Mouse (Mus musculus) bone marrow, adult 2 months (tissue): ENCODE measurements around the gene Ifna2. TPM values are rescaled to one million over a fixed set of nuclear protein-coding genes. Genes with fewer than 3 reads are reported as not detected.

ENCODE experiments used
- H3K27ac ChIP-seq: fragments of 200-500 bp; 2 replicates; pipeline ENCODE4 v1.5.1; 2012; ENCODE audit warnings: low read depth, mild to moderate bottlenecking, control low read depth, inconsistent platforms, low read length; ENCODE audit not compliant: control insufficient read depth, poor library complexity, insufficient read depth
- H3K4me1 ChIP-seq: fragments of 200-500 bp; 2 replicates; pipeline ENCODE4 v1.6.1; 2011; ENCODE audit warnings: low read length; ENCODE audit not compliant: control insufficient read depth, insufficient read depth
- H3K4me3 ChIP-seq: fragments of 200-500 bp; replicated peaks from 2 replicates; pipeline ENCODE3; 2011; ENCODE audit warnings: mild to moderate bottlenecking, low read depth, low read length, control low read depth; ENCODE audit not compliant: control insufficient read depth
- CTCF ChIP-seq: fragments of 200-500 bp; IDR thresholded peaks from 2 replicates; pipeline ENCODE4 v1.5.1; 2011; ENCODE audit warnings: low read length, control low read depth; ENCODE audit not compliant: control insufficient read depth, insufficient read depth
- POLR2A ChIP-seq: fragments of 200-500 bp; IDR thresholded peaks from 2 replicates; pipeline ENCODE4 v1.6.1; 2011; ENCODE audit warnings: low read depth, mild to moderate bottlenecking, control low read depth, low read length, borderline replicate concordance; ENCODE audit not compliant: control insufficient read depth
- WGBS: fragments of 180-500 bp; shearing (Covaris S2); methylation state at CpG from one replicate; pipeline ENCODE4 v1.1.7; 2018; 5-methylcytosine and 5-hydroxymethylcytosine counted together
- polyA plus RNA-seq: library from polyadenylated mRNA; stranded (reverse); fragments of >200 nt; gene quantifications from 2 replicates; pipeline ENCODE4 v1.2.4, GENCODE M21; 2011; ENCODE audit warnings: low replicate concordance; ENCODE audit not compliant: missing spikeins, insufficient read depth, insufficient read length

The Ifna2 gene
- polyA plus RNA-seq, 1 experiment: not detected

GRCm38 (mm10) chr4:88640704-88641076 lies 43.0 kb downstream of the Ifna2 start:
- no peak overlapping the region for H3K27ac ChIP-seq
- WGBS: 13% methylated on average over 8 of the region's 8 CpGs
- TF ChIP-seq POLR2A (no peak), CTCF (no peak)
- H3K4me1 ChIP-seq: no peaks in the 10 kb centered on the region
- H3K4me3 ChIP-seq: peak overlapping the region; percentile 86

DNA sequence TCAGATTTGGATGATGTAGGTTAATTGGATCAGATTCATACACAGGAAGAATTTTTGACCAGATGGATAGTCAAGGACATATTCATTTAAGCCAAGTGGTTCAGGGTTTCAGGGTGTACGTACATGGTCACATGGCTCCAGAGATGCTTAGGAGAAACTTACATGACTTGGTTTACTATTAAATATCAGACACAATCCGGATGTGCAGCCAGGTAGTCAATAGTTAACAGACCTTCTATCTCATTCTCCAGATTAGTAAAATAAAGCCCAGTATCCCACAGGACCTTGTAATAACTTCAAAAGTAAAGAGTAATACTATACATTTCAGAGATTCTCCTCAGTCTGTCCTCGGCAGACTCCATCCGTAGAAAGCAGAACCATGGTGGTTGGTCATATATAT lies 49.4 kb downstream of the Ifna2 start, which contains the start of gene C87499:
Gene C87499, minus strand, starts transcription at position 101 of the 400 bp plus-strand sequence.
- no peak for TF ChIP-seq POLR2A
- TF ChIP-seq CTCF: no peak
- 84% methylated on average over 4 of the region's 4 CpGs for WGBS
- H3K27ac ChIP-seq: no peak within 1 kb of the TSS
- no peak within 1 kb of the TSS for H3K4me3 ChIP-seq
- no peaks in the 10 kb centered on the region for H3K4me1 ChIP-seq

Other genes with a start within 250 kb of the Ifna2 start
- gene Hacd4, start 245.0 kb downstream of the Ifna2 start, polyA plus RNA-seq: 3.5 and 10.8 TPM in 2 replicates
- not detected in 2 replicates for gene Ifnb1, start 161.1 kb downstream of the Ifna2 start, polyA plus RNA-seq
- not detected in 2 replicates for gene Ifna15, start 125.7 kb downstream of the Ifna2 start, polyA plus RNA-seq
- not detected in 2 replicates for gene Ifna14, start 112.1 kb downstream of the Ifna2 start, polyA plus RNA-seq
- gene Ifna9, start 91.5 kb downstream of the Ifna2 start, polyA plus RNA-seq: not detected in 2 replicates
- gene Ifna12, start 80.5 kb downstream of the Ifna2 start, polyA plus RNA-seq: not detected in 2 replicates
- gene C87499, start 49.5 kb downstream of the Ifna2 start, polyA plus RNA-seq: not detected in 2 replicates
- 1.9 TPM in 1 of 2 replicates, not detected in the other for gene Ifna13, start 39.5 kb downstream of the Ifna2 start, polyA plus RNA-seq
- gene Ifna16, start 7.0 kb downstream of the Ifna2 start, polyA plus RNA-seq: not detected in 2 replicates
- not detected in 2 replicates for gene Ifnab, start 7.4 kb upstream of the Ifna2 start, polyA plus RNA-seq
- gene Gm26566, start 37.9 kb upstream of the Ifna2 start, polyA plus RNA-seq: not detected in 2 replicates
- gene Klhl9, start 38.6 kb upstream of the Ifna2 start, polyA plus RNA-seq: 10.8 and 18.3 TPM in 2 replicates
- not detected in 2 replicates for gene Gm13271, start 71.0 kb upstream of the Ifna2 start, polyA plus RNA-seq
- not detected in 2 replicates for gene Gm13283, start 76.2 kb upstream of the Ifna2 start, polyA plus RNA-seq
- not detected in 2 replicates for gene Gm13290, start 89.9 kb upstream of the Ifna2 start, polyA plus RNA-seq
- gene Gm13289, start 93.0 kb upstream of the Ifna2 start, polyA plus RNA-seq: not detected in 2 replicates
- not detected in 2 replicates for gene Gm13272, start 95.9 kb upstream of the Ifna2 start, polyA plus RNA-seq
- not detected in 2 replicates for gene Ifnz, start 98.2 kb upstream of the Ifna2 start, polyA plus RNA-seq
- not detected in 2 replicates for gene Gm13276, start 101.8 kb upstream of the Ifna2 start, polyA plus RNA-seq
- not detected in 2 replicates for gene Gm13277, start 104.7 kb upstream of the Ifna2 start, polyA plus RNA-seq
- not detected in 2 replicates for gene Gm13278, start 107.6 kb upstream of the Ifna2 start, polyA plus RNA-seq
- gene Gm13275, start 110.6 kb upstream of the Ifna2 start, polyA plus RNA-seq: not detected in 2 replicates
- not detected in 2 replicates for gene Gm13279, start 113.5 kb upstream of the Ifna2 start, polyA plus RNA-seq
- gene Gm13285, start 115.8 kb upstream of the Ifna2 start, polyA plus RNA-seq: not detected in 2 replicates
- not detected in 2 replicates for gene Gm13287, start 119.3 kb upstream of the Ifna2 start, polyA plus RNA-seq
- not detected in 2 replicates for gene Gm13288, start 121.6 kb upstream of the Ifna2 start, polyA plus RNA-seq
- not detected in 2 replicates for gene Ifna7, start 132.3 kb upstream of the Ifna2 start, polyA plus RNA-seq
- gene Ifna11, start 136.0 kb upstream of the Ifna2 start, polyA plus RNA-seq: not detected in 2 replicates
- gene Ifna6, start 143.5 kb upstream of the Ifna2 start, polyA plus RNA-seq: not detected in 2 replicates
- gene Ifna5, start 151.6 kb upstream of the Ifna2 start, polyA plus RNA-seq: not detected in 2 replicates
- gene Ifna4, start 157.9 kb upstream of the Ifna2 start, polyA plus RNA-seq: not detected in 2 replicates
- not detected in 2 replicates for gene Ifna1, start 166.2 kb upstream of the Ifna2 start, polyA plus RNA-seq
- gene Ifne, start 196.3 kb upstream of the Ifna2 start, polyA plus RNA-seq: not detected in 2 replicates